Mouse (Mus musculus) hindbrain, embryonic 13.5 days (tissue): ENCODE measurements at regions not wholly inside any gene's neighbourhood (a gene's known extent, or its start where the extent isn't known, plus 50 kb on each side); places are given as distances from the start of the nearest gene placed in this dataset. TPM values are rescaled to one million over a fixed set of nuclear protein-coding genes. Genes with fewer than 3 reads are reported as not detected.

Experiments
- ATAC-seq: fragments of 200-750 bp; cut with Nextera tagmentation; 2 replicates; pipeline ENCODE4 v1.8.0; 2017; ENCODE audit warnings: moderate TSS enrichment; ENCODE audit not compliant: low FRiP score
- H3K27ac ChIP-seq: fragments of 300-500 bp; sonication (generic); 2 replicates; pipeline ENCODE4 v1.5.1; 2015; ENCODE audit warnings: inconsistent platforms, mild to moderate bottlenecking, moderate library complexity
- H3K27me3 ChIP-seq: fragments of 300-500 bp; sonication (generic); 2 replicates; pipeline ENCODE4 v1.6.1; 2015; ENCODE audit warnings: mild to moderate bottlenecking, inconsistent platforms
- H3K36me3 ChIP-seq: fragments of 300-500 bp; sonication (generic); 2 replicates; pipeline ENCODE4 v1.6.1; 2015; ENCODE audit warnings: mild to moderate bottlenecking, inconsistent platforms
- H3K4me1 ChIP-seq: fragments of 300-500 bp; sonication (generic); replicated peaks from 2 replicates; pipeline ENCODE4 v1.6.1; 2015; ENCODE audit warnings: inconsistent platforms
- H3K4me2 ChIP-seq: fragments of 300-500 bp; sonication (generic); 2 replicates; pipeline ENCODE4 v1.6.1; 2015; ENCODE audit warnings: inconsistent platforms, mild to moderate bottlenecking, moderate library complexity
- H3K4me3 ChIP-seq: fragments of 300-500 bp; sonication (generic); 2 replicates; pipeline ENCODE4 v1.5.1; 2015; ENCODE audit warnings: mild to moderate bottlenecking, inconsistent platforms
- H3K9ac ChIP-seq: fragments of 300-500 bp; sonication (generic); 2 replicates; pipeline ENCODE4 v1.6.1; 2015; ENCODE audit warnings: mild to moderate bottlenecking, inconsistent platforms
- H3K9me3 ChIP-seq: fragments of 300-500 bp; sonication (generic); 2 replicates; pipeline ENCODE4 v1.6.1; 2016; ENCODE audit warnings: inconsistent platforms
- WGBS: fragments of 180-500 bp; shearing (Covaris S2); methylation state at CpG from one replicate; pipeline ENCODE4 v1.1.7; 2015; 5-methylcytosine and 5-hydroxymethylcytosine counted together
- microRNA-seq: library from miRNA; unstranded; fragments of <30 nt; microRNA quantifications from one replicate; pipeline ENCODE4, GENCODE M21; 2016

- H3K9ac ChIP-seq, result no peak overlapping the region
- H3K9me3 ChIP-seq, result no peaks in the 10 kb centered on the region
- no peaks in the 10 kb centered on the region for H3K36me3 ChIP-seq
- ATAC-seq, result no peak
- peaks cover 7% of the 10 kb centered on the region; the same call in 1 of the 2 replicates for H3K4me1 ChIP-seq
- no peak overlapping the region for H3K27ac ChIP-seq
- no peak overlapping the region for H3K4me3 ChIP-seq
- H3K4me2 ChIP-seq, result no peak overlapping the region
- H3K27me3 ChIP-seq, result no peaks in the 10 kb centered on the region
- 67% methylated on average over 7 of the region's 7 CpGs for WGBS
Measured at GRCm38 (mm10) chr2:159755541-159756011, 578.4 kb downstream of the Gm826 start.

GRCm38 (mm10) chr2:159760806-159761205 is 573.2 kb downstream of the Gm826 start:
- ATAC-seq, result no peak
- no peak overlapping the region for H3K9ac ChIP-seq
- 92% methylated on average over 6 of the region's 6 CpGs for whole genome bisulfite sequencing
- peaks cover 3% of the 10 kb centered on the region; the same call in 1 of the 2 replicates for H3K4me1 ChIP-seq
- no peak overlapping the region for H3K27ac ChIP-seq
- no peak overlapping the region for H3K4me2 ChIP-seq
- no peaks in the 10 kb centered on the region for H3K9me3 ChIP-seq
- no peaks in the 10 kb centered on the region for H3K36me3 ChIP-seq
- no peaks in the 10 kb centered on the region for H3K27me3 ChIP-seq
- no peak overlapping the region for H3K4me3 ChIP-seq

- Histone ChIP-seq H3K9me3 (no peaks in the 10 kb centered on the region), H3K36me3 (no peaks in the 10 kb centered on the region), H3K4me1 (no peaks in the 10 kb centered on the region), H3K27me3 (no peaks in the 10 kb centered on the region), H3K27ac (no peak overlapping the region), H3K9ac (no peak overlapping the region), H3K4me2 (no peak overlapping the region), H3K4me3 (no peak overlapping the region)
- WGBS, result 83% methylated on average over 6 of the region's 6 CpGs
- no peak for ATAC-seq
Measured at GRCm38 (mm10) chr2:159763115-159763514, 570.8 kb downstream of the Gm826 start.

Small RNA genes lying in the stretch of these regions (microRNA-seq; reads per million reads assigned to microRNA genes)
- not detected for gene Gm44319
